Mouse (Mus musculus): ENCODE measurements at regions not wholly inside any gene's neighbourhood (a gene's known extent, or its start where the extent isn't known, plus 50 kb on each side); places are given as distances from the start of the nearest gene placed in this dataset.

DNA sequence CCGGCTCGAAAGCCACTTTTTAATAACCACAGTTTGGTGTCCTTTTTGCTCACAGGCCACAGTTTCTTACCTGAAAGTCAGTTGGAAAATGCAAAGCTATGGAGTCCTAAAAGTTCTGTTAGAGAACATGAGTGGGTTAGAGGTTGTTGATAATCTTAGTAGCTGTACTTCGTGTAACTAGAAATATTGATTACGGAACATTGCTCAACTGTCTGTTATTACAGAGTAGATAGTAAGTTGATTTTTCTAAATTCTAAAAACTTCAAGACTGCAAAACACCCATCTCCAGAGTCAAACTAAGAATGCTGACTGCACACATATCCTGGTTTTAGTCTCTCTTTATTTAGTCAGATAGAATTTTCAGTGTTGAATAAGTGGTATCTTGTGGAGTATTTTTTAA lies 111.0 kb downstream of the Slc38a4 start:
- DNase-seq (ENCODE audit: low spot score): no peak

DNA sequence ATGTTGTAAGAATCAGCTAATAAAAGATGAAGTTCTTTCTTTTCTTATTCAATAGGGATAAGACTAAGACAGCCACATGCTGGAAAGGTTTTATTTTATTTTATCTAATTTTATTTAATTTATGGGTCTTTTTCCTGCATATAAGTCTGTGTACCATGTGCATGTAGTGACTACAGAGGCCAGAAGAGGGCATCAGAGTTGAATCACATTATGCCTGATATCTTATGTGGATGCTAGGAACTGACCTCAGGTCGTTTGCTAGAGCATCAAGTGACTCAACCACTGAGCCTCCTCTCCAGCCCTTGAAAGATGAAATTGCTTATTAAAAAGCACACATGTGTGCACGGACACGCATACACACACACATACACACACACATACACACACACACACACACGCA lies 113.1 kb downstream of the Slc38a4 start:
- DNase-seq (ENCODE audit: low spot score): no peak

DNA sequence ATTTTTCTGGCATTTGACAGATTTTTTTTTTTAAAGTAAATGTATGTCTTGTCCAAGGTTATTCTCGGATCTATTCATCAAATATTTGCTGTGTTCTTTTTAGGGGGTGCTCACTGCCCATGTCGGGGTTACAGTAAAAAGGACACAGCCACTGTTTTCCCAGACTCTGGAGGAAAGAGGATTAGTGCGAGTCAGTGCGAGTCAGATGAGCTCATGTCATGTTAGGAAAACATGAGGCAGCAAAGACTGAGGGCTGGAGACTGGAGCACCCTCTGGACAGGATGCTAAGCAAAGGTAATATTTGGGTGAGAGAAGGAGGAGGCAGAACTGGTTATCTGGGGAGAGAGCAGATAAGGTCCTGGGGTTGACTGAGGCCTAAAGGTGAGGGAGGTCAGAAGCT lies 117.3 kb downstream of the Slc38a4 start:
- DNase-seq (ENCODE audit: low spot score): no peak

DNA sequence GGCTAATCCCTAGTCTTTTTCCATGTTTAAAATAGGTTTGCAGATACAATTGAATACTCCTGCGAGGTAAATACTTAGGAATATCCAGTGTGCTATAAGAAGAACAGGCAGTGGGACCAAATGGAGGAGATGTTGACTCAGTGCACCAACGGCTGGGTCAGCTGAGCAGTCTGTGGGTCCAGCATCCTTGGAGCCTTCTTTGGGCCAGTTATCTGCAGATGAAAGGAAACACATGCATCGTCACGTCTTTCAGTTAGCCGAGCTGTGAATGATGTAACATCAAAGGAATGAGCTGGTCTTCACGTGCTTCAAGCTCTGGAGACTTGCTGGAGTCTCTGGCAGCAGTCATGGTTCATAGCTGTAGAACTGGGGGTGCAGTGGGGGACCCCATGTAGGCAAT lies 118.1 kb downstream of the Slc38a4 start:
- DNase-seq (ENCODE audit: low spot score): no peak

DNA sequence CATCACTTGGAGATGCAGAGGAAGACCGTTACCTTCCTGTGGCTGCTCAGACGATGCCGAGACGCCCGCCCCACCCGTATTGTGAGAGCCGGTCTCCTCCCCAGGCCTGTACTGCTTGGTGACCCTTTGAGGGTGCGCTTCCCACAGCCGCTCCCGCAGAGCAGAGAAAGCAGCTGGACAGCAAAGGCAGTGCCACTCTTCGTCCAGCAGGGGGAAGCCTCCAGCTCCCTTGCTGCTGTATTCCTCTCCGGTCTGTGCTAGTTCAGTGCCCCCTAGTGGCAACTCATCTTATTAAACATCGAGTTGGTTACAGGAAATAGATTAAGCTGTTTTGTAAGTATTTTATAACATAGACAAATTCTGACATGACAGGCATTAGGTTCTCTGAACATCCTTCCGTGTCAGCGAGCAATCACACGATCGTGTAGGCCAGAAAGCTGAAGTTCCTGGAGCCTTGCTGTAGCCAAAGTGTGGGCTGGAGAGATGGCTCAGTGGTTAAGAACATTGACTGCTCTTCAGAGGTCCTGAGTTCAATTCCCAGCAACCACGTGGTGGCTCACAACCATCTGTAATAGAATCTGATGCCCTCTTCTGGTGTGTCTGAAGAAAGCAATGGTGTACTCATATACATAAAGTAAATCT lies 118.9 kb downstream of the Slc38a4 start:
- peak; percentile 82 for DNase-seq (ENCODE audit: low spot score)

DNA sequence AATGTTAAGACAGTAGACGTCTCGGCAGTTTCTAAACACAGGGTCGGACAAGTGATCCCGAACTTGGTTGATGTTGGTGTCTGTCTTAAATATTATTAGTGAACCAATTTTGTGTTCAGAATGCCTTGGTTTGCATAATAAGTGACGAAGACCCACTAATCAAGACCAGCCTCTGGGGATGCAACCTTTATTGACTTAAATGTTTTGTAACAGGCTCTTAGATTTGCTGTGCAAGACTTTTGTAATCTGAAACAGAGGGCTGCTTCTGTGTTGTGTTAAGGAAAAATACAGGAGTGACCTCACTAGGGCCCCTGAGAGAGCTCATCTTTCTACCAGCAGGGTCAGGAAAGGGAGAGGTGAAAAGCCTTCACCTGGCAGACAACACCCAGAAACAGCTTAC lies 119.5 kb downstream of the Slc38a4 start:
- DNase-seq (ENCODE audit: low spot score): no peak

DNA sequence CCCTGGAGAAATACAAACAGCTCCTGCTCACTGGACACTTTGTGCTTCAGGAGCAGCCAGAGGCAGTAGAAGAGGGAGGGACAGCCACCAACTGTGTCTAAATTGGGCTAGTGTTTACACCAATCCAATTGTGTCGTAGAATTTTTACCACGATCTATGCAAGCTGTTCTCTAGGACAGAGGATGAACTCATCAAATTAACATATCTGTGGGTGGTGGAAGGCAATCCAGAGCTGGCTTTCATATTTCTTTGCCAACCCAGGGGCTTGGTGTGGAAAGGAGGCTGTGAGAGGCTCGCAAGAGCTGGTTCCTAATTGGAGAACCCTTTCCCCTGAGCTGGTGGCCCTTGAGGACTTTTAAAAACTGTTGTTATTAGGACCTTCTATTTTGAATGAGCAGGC lies 122.3 kb downstream of the Slc38a4 start:
- DNase-seq (ENCODE audit: low spot score): no peak

DNA sequence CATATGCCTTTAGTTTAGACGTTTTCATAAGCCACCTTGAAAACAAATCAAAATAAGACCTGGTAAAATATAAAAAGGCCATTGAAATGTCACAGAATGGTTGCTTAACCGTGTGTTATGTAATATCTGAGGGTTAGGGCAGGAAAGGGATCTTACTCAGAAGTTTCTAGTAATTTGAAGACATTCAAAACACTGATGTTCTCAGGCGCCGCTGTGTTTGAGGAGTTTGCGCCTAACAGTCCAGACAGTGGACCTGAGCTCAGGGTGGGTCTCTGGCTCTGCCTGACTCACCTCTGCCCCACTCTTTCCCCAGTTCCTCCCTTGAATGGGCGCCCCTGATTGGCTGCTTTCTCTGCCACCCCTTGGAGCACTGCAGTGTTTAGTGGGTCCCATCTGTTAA lies 125.2 kb downstream of the Slc38a4 start:
- no peak for DNase-seq (ENCODE audit: low spot score)

DNA sequence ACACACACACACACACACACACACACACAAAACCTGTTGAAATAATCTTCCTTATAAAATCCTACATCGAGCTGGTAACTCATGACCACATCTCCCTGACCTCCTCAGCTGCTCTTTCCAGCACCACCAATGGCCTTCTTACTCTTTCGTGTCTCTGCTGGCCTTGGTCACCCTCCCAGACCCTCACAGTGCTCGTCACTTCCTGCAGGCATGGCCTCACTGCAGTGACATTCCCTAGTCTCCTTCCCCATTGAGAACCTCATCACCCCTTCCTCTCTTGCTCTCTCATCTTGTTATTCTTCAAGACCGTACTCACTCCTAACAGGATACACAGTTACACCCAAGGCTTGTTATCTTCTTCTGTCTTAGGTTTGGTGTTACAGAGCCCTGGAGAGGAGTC lies 126.0 kb downstream of the Slc38a4 start:
- DNase-seq (ENCODE audit: low spot score): no peak

DNA sequence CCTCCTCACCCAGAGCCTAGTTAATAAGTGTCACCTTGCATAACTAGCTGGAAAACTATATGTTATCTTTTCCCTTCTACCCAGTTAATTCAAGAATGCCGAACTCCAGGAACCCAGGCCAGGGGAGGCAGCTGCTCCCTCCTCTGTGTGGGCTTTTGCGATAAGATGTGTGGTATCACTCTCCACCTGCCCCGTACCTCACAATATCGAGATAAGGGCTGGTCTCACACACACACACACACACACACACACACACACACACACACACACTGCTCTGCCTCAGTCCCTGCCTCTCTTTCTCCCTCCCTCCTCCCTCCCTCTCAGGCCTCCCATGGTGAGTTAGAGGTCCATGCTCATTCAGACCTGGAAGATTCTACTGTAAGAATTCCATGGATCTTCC lies 127.1 kb downstream of the Slc38a4 start:
- no peak for DNase-seq (ENCODE audit: low spot score)

DNA sequence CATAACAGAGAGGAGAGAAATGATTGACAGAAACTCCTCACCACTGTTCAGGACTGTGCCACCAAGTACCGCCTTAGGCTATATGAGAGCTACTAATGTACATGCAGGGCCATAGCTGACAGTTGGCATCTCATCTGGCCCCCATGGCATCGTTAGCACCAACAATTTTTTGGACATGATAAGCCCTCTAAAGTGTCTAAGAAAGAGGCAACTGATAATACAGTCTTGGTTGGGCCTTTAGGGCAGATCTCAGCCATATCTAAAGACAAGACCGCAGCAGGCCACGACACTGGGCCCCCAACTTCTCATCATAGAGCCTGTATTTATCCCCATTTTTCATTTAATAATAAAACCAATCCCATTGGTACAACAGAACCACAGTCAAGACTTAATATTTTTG lies 128.1 kb downstream of the Slc38a4 start:
- DNase-seq (ENCODE audit: low spot score): no peak

DNA sequence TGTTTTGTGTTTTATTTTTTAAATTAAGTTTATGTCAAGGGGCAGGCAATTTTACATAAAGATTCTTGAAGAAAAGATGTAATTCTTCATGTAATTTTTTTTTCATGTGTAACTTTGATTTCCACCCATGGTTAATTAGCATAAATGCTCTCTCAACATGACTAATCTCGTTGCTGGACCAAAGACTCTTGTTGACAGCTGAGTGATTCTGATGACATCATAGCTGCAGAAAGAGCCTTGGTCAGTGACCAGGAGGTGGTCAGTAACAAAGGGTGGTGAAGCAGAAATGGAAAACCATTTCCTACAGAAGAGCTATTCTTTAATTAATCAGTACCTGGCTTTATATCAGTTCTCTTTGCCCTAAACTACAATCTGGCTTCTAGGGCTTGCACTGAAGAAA lies 129.1 kb downstream of the Slc38a4 start:
- no peak for DNase-seq (ENCODE audit: low spot score)

DNA sequence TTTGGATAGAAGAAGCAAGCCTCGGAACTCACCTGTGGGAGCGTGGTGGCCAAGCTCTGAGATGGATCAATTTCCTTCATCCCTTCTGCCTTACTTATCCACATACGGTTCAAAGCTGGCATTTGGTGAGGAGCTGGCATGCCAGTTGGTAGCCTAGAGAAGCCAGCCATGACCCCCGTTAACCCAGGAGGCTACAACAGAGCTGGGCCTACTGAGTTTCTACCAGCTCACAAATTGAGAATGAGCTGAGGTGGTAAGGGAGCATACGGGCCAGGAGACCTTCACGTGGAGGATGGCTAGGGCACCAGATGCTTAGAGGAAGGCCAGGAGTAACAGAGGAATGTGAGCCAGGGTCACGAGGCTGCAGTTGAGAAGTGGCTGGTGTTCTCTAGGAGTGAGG lies 139.2 kb downstream of the Slc38a4 start:
- no peak for DNase-seq (ENCODE audit: low spot score)

DNA sequence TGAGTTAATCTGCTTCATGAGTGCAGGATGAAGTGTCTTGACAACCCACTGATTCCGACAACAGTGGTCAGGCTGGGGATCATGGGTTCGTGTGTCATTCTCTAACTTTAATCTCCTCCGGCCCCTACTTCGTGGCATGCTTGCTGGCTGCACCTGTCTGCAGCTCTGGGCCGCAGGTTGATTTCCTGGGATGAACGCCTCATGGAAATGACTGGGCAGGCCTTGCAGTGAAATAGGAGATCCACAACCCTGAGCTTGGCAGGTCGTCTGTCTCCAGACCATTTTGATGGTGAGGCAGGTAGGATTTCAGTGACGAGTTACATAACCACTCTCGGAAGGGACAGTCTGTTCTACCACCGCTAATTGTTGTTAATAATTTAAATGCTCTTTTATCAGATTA lies 140.2 kb downstream of the Slc38a4 start:
- DNase-seq (ENCODE audit: low spot score): no peak

DNA sequence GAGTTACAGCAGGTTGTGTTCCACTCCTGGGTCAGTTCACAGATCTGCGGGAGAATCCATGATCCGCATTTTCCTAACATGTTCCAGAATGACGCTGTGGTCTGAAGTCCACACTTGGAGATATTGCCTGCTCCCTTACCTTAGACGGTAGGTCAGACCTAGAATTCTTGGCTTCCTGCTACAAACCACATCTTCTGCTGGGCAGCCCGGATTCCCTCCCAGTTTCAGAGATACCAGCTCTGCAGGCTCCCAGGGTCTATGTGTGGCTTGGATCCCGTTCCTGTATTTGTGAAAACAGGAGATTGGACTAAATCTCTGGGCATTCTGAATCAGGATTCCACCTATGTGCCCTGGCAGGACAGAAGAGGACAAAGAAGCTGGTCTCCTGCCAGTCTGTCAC lies 140.8 kb downstream of the Slc38a4 start:
- DNase-seq (ENCODE audit: low spot score): no peak

DNA sequence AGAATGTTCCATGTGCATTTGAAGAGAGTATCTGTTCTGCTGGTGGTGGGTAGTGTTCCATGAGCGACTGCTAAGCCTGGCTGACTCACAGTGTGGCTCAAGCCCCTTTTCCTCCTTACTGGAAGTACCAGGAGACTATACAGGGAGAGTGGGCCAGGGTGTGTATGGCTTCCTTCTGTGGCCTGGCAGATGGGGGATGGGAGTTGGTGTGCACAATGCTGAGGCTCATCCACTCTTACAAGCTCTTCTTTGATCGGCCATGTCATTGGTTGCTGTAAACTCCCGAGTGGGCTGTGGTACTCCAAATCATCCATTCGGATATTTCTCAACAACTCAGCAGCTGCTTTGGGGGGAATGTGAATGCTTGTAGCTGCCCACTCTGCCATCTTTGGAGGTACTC lies 150.2 kb downstream of the Slc38a4 start:
- no peak for DNase-seq (ENCODE audit: low spot score)

DNA sequence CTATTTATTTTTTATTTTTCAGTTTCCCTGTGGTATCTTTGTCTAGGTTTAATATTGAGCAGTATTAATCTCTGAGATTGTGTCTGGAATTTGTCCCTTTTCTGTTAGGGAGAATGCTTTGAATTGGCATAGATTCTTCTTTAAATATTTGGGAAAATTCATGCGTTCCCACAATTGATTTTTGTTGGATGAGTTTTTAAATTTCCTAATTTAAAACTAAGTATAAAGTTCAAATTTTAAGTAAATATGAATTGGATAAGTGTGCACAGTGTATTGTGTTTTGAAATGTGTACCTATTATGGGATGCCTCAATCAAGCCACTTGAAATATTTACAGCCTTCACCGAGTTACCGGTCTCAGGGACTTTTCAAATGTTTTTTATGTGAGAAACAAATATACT lies 152.3 kb downstream of the Slc38a4 start:
- DNase-seq (ENCODE audit: low spot score): no peak

DNA sequence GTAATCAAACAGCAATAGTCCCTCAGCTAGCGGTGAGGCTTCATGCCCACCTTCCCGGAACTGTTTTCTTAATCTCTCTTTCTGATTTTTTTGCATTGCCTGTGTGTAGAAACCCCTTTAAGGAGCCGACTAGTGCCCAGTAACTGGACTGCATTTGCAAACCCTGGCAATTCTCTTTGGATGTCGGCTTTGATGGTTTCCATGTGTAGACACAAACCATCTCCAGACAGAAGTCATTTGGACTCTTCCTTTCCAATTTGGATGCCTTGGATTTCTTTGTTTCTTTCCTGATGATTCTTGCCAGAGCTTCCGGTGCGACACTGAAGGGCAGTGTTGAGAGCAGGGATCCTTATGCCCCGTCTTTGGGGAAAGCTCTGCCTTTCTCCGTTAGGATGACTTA lies 153.0 kb downstream of the Slc38a4 start:
- no peak for DNase-seq (ENCODE audit: low spot score)

DNA sequence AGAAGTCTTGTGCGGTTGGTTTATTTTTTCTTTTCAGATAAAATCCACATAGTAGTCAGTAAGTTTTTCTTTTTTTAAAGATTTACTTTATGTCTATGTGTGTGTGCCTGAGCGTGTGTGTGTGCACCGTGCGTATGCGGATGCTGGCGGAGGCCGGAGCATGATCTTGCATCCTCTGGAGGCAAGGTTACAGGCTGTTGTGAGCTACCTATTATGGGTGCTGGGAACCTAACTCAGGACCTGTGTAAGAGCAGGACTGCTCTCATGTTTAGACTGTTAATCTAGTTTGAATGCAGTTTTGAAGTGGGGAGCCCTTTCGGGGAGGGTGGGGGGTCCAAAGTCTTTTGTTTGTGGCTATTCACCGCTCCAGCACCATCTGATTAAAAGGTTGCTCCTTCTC lies 154.1 kb downstream of the Slc38a4 start:
- DNase-seq (ENCODE audit: low spot score): no peak

DNA sequence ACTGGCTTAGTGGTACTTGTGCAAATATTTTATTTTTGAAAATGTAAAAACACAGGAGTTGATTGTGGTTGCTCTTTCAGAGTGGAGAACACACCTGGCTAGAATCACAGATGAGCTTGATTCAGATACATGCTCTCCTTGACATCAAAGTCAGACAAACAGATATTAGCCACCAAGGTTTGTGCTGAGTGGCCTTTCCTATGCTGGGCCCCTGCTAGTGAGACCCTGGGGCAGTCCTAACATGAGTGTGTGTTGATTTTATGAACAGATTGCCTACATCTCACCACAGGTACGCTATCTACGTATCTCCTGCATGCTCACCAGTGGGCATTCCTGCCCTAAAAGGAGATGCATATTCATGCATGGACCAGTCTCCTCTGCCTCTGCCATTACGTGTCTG lies 157.5 kb downstream of the Slc38a4 start:
- no peak for DNase-seq (ENCODE audit: low spot score)

DNA sequence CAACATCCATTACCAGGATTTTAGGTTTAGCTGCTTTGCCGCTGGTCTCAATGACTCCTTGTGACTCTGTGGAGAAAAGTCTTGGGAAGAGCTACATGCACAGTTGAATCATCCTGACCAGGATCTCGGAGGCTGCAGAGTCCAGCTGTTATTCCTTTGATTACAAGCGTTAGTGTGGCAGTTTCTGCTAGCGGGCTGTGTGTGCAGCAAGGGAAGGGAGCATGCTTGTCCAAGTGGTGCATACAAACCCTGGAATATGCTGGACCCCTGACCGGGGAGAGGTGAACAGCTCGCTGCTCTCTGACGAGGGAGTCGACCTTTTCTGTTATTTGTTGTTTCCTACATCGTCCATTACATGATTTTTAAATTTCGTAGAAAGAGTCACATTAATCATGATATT lies 170.9 kb downstream of the Slc38a4 start:
- DNase-seq (ENCODE audit: low spot score): no peak

DNA sequence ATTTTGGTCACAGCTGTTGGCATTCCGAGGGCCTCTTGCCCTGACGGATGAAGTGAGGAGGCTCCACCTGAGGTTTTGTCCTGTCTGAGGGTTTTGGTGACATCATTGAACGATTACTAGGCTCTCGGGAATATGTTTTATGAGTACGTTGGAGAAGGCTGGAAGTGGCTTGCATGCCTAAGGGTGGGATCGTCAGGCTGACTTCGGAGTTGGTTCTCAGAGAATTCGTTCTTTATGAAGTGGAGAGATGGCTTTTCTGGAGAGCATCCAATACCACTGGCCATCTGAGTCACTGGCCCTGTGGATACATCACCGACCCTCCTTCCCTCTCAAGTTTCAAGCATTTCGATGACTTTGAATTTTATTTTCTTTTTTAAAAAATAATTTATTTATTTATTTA lies 172.0 kb downstream of the Slc38a4 start:
- no peak for DNase-seq (ENCODE audit: low spot score)

DNA sequence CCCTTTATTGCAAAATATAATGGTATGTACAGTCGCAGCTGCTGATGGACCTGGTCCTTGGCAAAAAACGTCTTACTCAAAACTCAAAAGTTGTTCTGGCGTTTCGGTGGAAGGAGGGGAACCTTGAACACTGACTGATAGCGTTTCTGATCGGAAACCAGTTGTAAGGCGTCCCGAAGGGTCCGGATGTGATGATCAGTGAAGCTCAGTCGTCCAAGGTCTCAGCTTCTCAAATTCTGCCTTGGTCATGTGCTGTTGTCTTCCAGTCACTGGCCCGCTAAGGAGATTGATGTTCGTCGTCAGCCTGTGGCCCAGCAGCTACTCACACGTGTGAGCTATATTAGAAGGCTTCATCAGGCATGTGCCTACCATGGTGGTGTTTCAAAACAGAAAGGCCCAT lies 173.5 kb downstream of the Slc38a4 start:
- no peak for DNase-seq (ENCODE audit: low spot score)

DNA sequence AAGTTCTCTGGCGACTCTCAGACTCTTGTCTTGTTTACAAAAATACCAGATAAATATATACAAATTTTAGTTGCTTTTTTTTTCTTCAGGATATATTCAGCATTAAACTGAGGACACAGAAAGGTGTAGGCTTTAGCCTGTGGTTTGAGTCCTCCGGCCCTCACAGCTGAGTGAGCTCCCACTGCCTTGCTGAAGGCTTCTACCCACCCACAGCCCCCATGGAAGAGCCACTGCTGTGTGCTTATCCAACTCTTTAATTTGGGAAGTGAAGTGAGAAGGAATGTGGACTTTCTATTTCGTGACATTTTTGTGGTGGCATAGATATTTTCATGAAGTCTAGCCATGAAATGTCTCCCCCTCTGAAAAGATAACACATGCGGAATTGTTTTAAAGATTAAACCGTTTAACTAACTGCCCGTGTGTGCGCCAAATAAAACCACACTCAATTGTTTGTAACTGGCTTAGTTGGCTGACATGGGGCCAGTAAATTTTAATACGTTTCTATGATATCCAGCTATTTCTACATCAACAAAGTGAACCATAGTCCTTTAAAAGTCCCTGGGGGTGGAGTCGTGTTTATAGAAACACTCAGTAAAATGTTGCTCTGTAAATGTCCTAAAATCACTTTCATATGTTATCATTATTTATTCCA lies 174.1 kb downstream of the Slc38a4 start:
- DNase-seq (ENCODE audit: low spot score): no peak
